Mouse (Mus musculus): ENCODE data around the gene Ppm1h.

GRCm38 (mm10) chr10:122860076-122860475 is 181.5 kb downstream of the Ppm1h start:
- TF ChIP-seq POLR2A (IDR thresholded peaks at IDR 0.05; ENCODE audit: borderline replicate concordance, control insufficient read depth, low read depth, low read length) (no peak), CTCF (IDR thresholded peaks at IDR 0.05; ENCODE audit: control insufficient read depth, insufficient read depth, low read length) (no peak)

Measured in bone marrow, adult 2 months (tissue).